Mouse (Mus musculus): Measurements from ENCODE around the gene Abat.

- TF ChIP-seq POLR2AphosphoS2 (IDR thresholded peaks at IDR 0.05; ENCODE audit: insufficient read length, low read depth) (no peak), POLR2A (IDR thresholded peaks at IDR 0.05; ENCODE audit: insufficient read length, low read depth) (no peak), USF1 (IDR thresholded peaks at IDR 0.05; ENCODE audit: low read depth) (no peak)
These were observed 11.1 kb downstream of the Abat start for GRCm38 (mm10) chr16:8524163-8524847.

Data from myocyte (in vitro differentiated cells).